Mouse (Mus musculus) MEL (cell line): ENCODE results near the gene Crocc. TPM values are rescaled to one million over a fixed set of nuclear protein-coding genes. Genes with fewer than 3 reads are reported as not detected.
A peak's percentile ranks its signal among the peaks of the same experiment; 100 is the strongest.

Source experiments
- DNase-seq: peaks from one replicate; pipeline ENCODE4 v3.0.0; 2011; ENCODE audit warnings: low read depth, low spot score
- H3K27ac ChIP-seq: 2 replicates; pipeline ENCODE4 v1.5.1; 2012; ENCODE audit warnings: low read depth, mild to moderate bottlenecking, control low read depth, low read length, moderate library complexity; ENCODE audit not compliant: control insufficient read depth
- H3K27me3 ChIP-seq, 2 experiments: fragments of 150-350 bp in 1 of 2; sonication (generic) in 1 of 2; 2 replicates each; pipeline ENCODE4 v1.6.1; 2012; ENCODE audit warnings: low read length in 2 of 2, mild to moderate bottlenecking in 2 of 2, improper control_type of control experiment in 1 of 2, moderate library complexity in 1 of 2; ENCODE audit not compliant: insufficient read depth in 2 of 2, control insufficient read depth in 1 of 2
- H3K36me3 ChIP-seq, 2 experiments: 2 replicates each; pipeline ENCODE4 v1.6.1; 2012 to 2014; ENCODE audit warnings: low read length in 2 of 2, improper control_type of control experiment in 1 of 2, inconsistent platforms in 1 of 2, mild to moderate bottlenecking in 1 of 2; ENCODE audit not compliant: insufficient read depth in 2 of 2, control insufficient read depth in 1 of 2
- H3K4me1 ChIP-seq, 2 experiments: fragments of 150-350 bp in 1 of 2; sonication (generic) in 1 of 2; 2 replicates each; pipeline ENCODE4 v1.6.1; 2012; ENCODE audit warnings: low read length in 2 of 2, improper control_type of control experiment in 1 of 2, mild to moderate bottlenecking in 1 of 2; ENCODE audit not compliant: insufficient read depth in 2 of 2, control insufficient read depth in 1 of 2
- H3K4me3 ChIP-seq, 2 experiments: fragments of 150-350 bp in 1 of 2; sonication (generic) in 1 of 2; 2 replicates each; pipeline ENCODE4 v1.5.1; 2012; ENCODE audit warnings: low read depth in 2 of 2, low read length in 2 of 2, mild to moderate bottlenecking in 2 of 2, moderate library complexity in 2 of 2, control low read depth in 1 of 2, improper control_type of control experiment in 1 of 2; ENCODE audit not compliant: control insufficient read depth in 1 of 2, insufficient read depth in 1 of 2
- H3K79me2 ChIP-seq: 2 replicates; pipeline ENCODE4 v1.6.1; 2012; ENCODE audit warnings: mild to moderate bottlenecking, low read length, moderate library complexity; ENCODE audit not compliant: control insufficient read depth, poor library complexity, insufficient read depth
- H3K9ac ChIP-seq: 2 replicates; pipeline ENCODE4 v1.6.1; 2012; ENCODE audit warnings: low read depth, mild to moderate bottlenecking, control low read depth, low read length, moderate library complexity; ENCODE audit not compliant: control insufficient read depth, poor library complexity, severe bottlenecking
- H3K9me3 ChIP-seq: fragments of 150-350 bp; sonication (generic); replicated peaks from 2 replicates; pipeline ENCODE4 v1.6.1; 2012; ENCODE audit warnings: mild to moderate bottlenecking, low read length, improper control_type of control experiment, moderate library complexity; ENCODE audit not compliant: insufficient read depth
- CHD1 ChIP-seq: IDR thresholded peaks from 2 replicates; pipeline ENCODE4 v1.6.1; 2012; ENCODE audit warnings: low read depth, mild to moderate bottlenecking, inconsistent platforms, low read length, improper control_type of control experiment
- ELF1 ChIP-seq: IDR thresholded peaks from 2 replicates; pipeline ENCODE4 v1.6.1; 2014; ENCODE audit warnings: low read depth, mild to moderate bottlenecking, inconsistent platforms, low read length, improper control_type of control experiment, moderate library complexity
- ETS1 ChIP-seq: IDR thresholded peaks from 2 replicates; pipeline ENCODE4 v1.6.1; 2012; ENCODE audit warnings: low read depth, mild to moderate bottlenecking, inconsistent platforms, low read length, improper control_type of control experiment, moderate library complexity
- GABPA ChIP-seq: IDR thresholded peaks from 2 replicates; pipeline ENCODE4 v1.6.1; 2012; ENCODE audit warnings: low read depth, mild to moderate bottlenecking, inconsistent platforms, low read length, improper control_type of control experiment, moderate library complexity
- GATA1 ChIP-seq: IDR thresholded peaks from 2 replicates; pipeline ENCODE4 v1.6.1; 2011; ENCODE audit warnings: low read depth, low read length, improper control_type of control experiment
- HCFC1 ChIP-seq: IDR thresholded peaks from 2 replicates; pipeline ENCODE4 v1.6.1; 2012; ENCODE audit warnings: low read depth, mild to moderate bottlenecking, inconsistent platforms, low read length, improper control_type of control experiment, moderate library complexity
- JUND ChIP-seq: IDR thresholded peaks from 2 replicates; pipeline ENCODE4 v1.6.1; 2011; ENCODE audit warnings: low read depth, mild to moderate bottlenecking, improper control_type of control experiment, low read length
- KAT2A ChIP-seq: conservative IDR thresholded peaks from 2 replicates; pipeline ENCODE4 v1.6.1; 2012; ENCODE audit warnings: low read depth, low read length, improper control_type of control experiment, inconsistent platforms
- MAZ ChIP-seq: IDR thresholded peaks from 2 replicates; pipeline ENCODE4 v1.6.1; 2012; ENCODE audit warnings: low read depth, mild to moderate bottlenecking, inconsistent platforms, low read length, improper control_type of control experiment
- MEF2A ChIP-seq: IDR thresholded peaks from 2 replicates; pipeline ENCODE4 v1.6.1; 2014; ENCODE audit warnings: low read depth, mild to moderate bottlenecking, inconsistent platforms, low read length, improper control_type of control experiment; ENCODE audit not compliant: poor library complexity, insufficient replicate concordance, severe bottlenecking; ENCODE audit errors: extremely low read depth
- NELFE ChIP-seq: IDR thresholded peaks from 2 replicates; pipeline ENCODE4 v1.6.1; 2011; ENCODE audit warnings: low read depth, low read length, improper control_type of control experiment
- NRF1 ChIP-seq: IDR thresholded peaks from 2 replicates; pipeline ENCODE4 v1.6.1; 2014; ENCODE audit warnings: low read depth, mild to moderate bottlenecking, inconsistent platforms, low read length, improper control_type of control experiment, moderate library complexity; ENCODE audit not compliant: poor library complexity, insufficient read depth, severe bottlenecking
- RCOR1 ChIP-seq: IDR thresholded peaks from 2 replicates; pipeline ENCODE4 v1.6.1; 2012; ENCODE audit warnings: low read depth, mild to moderate bottlenecking, inconsistent platforms, low read length, improper control_type of control experiment
- SIN3A ChIP-seq: IDR thresholded peaks from 2 replicates; pipeline ENCODE4 v1.6.1; 2012; ENCODE audit warnings: low read length, improper control_type of control experiment, inconsistent platforms
- TBP ChIP-seq: IDR thresholded peaks from 2 replicates; pipeline ENCODE4 v1.8.0; 2011; ENCODE audit warnings: low read depth, low read length, improper control_type of control experiment
- USF1 ChIP-seq: IDR thresholded peaks from 2 replicates; pipeline ENCODE4 v1.6.1; 2014; ENCODE audit warnings: low read depth, mild to moderate bottlenecking, inconsistent platforms, low read length, improper control_type of control experiment, moderate library complexity
- USF2 ChIP-seq, 2 experiments: IDR thresholded peaks; 2 replicates each; pipeline ENCODE4 v1.6.1; 2011 to 2012; ENCODE audit warnings: improper control_type of control experiment in 2 of 2, low read length in 2 of 2, borderline replicate concordance in 1 of 2, inconsistent platforms in 1 of 2, low read depth in 1 of 2, mild to moderate bottlenecking in 1 of 2; ENCODE audit not compliant: insufficient read depth in 1 of 2
- ZC3H11A ChIP-seq: IDR thresholded peaks from 2 replicates; pipeline ENCODE4 v1.6.1; 2012; ENCODE audit warnings: low read depth, mild to moderate bottlenecking, inconsistent platforms, low read length, improper control_type of control experiment
- ZMIZ1 ChIP-seq: IDR thresholded peaks from 2 replicates; pipeline ENCODE4 v1.6.1; 2012; ENCODE audit warnings: low read depth, mild to moderate bottlenecking, inconsistent platforms, low read length, improper control_type of control experiment, moderate library complexity
- polyA plus RNA-seq, 2 experiments: library from polyadenylated mRNA; stranded (reverse) in 1 of 2; unstranded in 1 of 2; fragments of >175 nt in 1 of 2; fragments of >200 nt in 1 of 2; gene quantifications; 2 replicates each; pipeline versions ENCODE4 v1.2.1 to v1.2.4; 2012; ENCODE audit warnings: low replicate concordance in 2 of 2, low read depth in 1 of 2; ENCODE audit not compliant: insufficient read length in 2 of 2, insufficient read depth in 1 of 2, missing spikeins in 1 of 2
- total RNA-seq: library from RNA; depleted of rRNA; stranded (reverse); fragments of 300-350 nt; gene quantifications from 2 replicates; pipeline ENCODE4 v1.2.3, GENCODE M21; 2012

Crocc gene
- total and polyA plus RNA-seq, 3 experiments, result 0.77 to 3.6 TPM; not detected in 1

GRCm38 (mm10) chr4:140986711-140987395, 73.5 kb downstream of the Crocc start, which contains the start of gene Atp13a2 (continued):
- TF ChIP-seq HCFC1, result peak; percentile 98
- no peak for TF ChIP-seq JUND
- peak; percentile 69 for TF ChIP-seq SIN3A

- TF ChIP-seq ETS1 (no peak), USF1 (no peak), TBP (no peak), GATA1 (no peak), ELF1 (no peak), SIN3A (no peak), ZC3H11A (no peak), RCOR1 (no peak), KAT2A (no peak), CHD1 (no peak), ZMIZ1 (no peak)
- H3K27me3 ChIP-seq, result no peaks in the 10 kb centered on the region
- 0 out of 2 replicates have a peak overlapping the region, but pooled peaks have one; percentile 43 for H3K9ac ChIP-seq
- peaks cover 0 to 15% of the 10 kb centered on the region in 2 experiments; a peak in 2 of 4 replicates for H3K36me3 ChIP-seq
- peaks cover 8% of the 10 kb centered on the region for H3K79me2 ChIP-seq
- peak overlapping the region; percentile 84 to 99 for H3K4me3 ChIP-seq
- no peak for DNase-seq
- H3K27ac ChIP-seq, result no peak overlapping the region
- peaks cover 7 to 23% of the 10 kb centered on the region in 2 experiments for H3K4me1 ChIP-seq
- no peaks in the 10 kb centered on the region for H3K9me3 ChIP-seq
Observed at GRCm38 (mm10) chr4:140986024-140986710, 74.2 kb downstream of the Crocc start.

GRCm38 (mm10) chr4:140984544-140984943, 75.8 kb downstream of the Crocc start:
- Histone ChIP-seq H3K27me3 (no peaks in the 10 kb centered on the region), H3K4me3 (no peak overlapping the region)
- TF ChIP-seq USF2 (IDR thresholded peaks at IDR 0.05; ENCODE audit: borderline replicate concordance in 1 of 2, insufficient read depth in 1 of 2, low read depth in 1 of 2, low read length in 2 of 2) (no peak), JUND (no peak), GABPA (no peak), NELFE (no peak), MAZ (no peak), NRF1 (no peak), MEF2A (no peak), KAT2A (no peak)
- TF ChIP-seq, all 39 proteins: peak for 0
- no peak overlapping the region for H3K9ac ChIP-seq
- H3K9me3 ChIP-seq, result no peaks in the 10 kb centered on the region
- no peak for DNase-seq
- no peak overlapping the region for H3K27ac ChIP-seq
- peaks cover 7 to 23% of the 10 kb centered on the region in 2 experiments for H3K4me1 ChIP-seq
- H3K36me3 ChIP-seq, result peaks cover 0 to 15% of the 10 kb centered on the region in 2 experiments; a peak in 2 of 4 replicates
- H3K79me2 ChIP-seq, result peaks cover 8% of the 10 kb centered on the region
